Mouse (Mus musculus) lung, embryonic 16.5 days (tissue): ENCODE results near the gene Prnp. TPM values are rescaled to one million over a fixed set of nuclear protein-coding genes. Genes with fewer than 3 reads are reported as not detected.

Experiments used
- ATAC-seq: fragments of 200-750 bp; cut with Nextera tagmentation; 2 replicates; pipeline ENCODE4 v1.8.0; 2017; ENCODE audit warnings: low read depth, mild to moderate bottlenecking, moderate library complexity
- H3K27ac ChIP-seq: fragments of 300-500 bp; sonication (generic); 2 replicates; pipeline ENCODE4 v1.5.1; 2014; ENCODE audit warnings: mild to moderate bottlenecking, control low read depth, low read length
- H3K27me3 ChIP-seq: fragments of 300-500 bp; sonication (generic); 2 replicates; pipeline ENCODE4 v1.6.1; 2014; ENCODE audit warnings: low read depth, low read length, mixed read lengths; ENCODE audit not compliant: control insufficient read depth, insufficient read depth
- H3K36me3 ChIP-seq: fragments of 300-500 bp; sonication (generic); 2 replicates; pipeline ENCODE4 v1.6.1; 2014; ENCODE audit warnings: low read length; ENCODE audit not compliant: control insufficient read depth, insufficient read depth
- H3K4me1 ChIP-seq: fragments of 300-500 bp; sonication (generic); replicated peaks from 2 replicates; pipeline ENCODE4 v1.6.1; 2014; ENCODE audit warnings: low read length, mixed read lengths; ENCODE audit not compliant: control insufficient read depth, insufficient read depth
- H3K4me2 ChIP-seq: fragments of 300-500 bp; sonication (generic); 2 replicates; pipeline ENCODE4 v1.6.1; 2014; ENCODE audit warnings: low read depth, low read length, control low read depth
- H3K4me3 ChIP-seq: fragments of 300-500 bp; sonication (generic); 2 replicates; pipeline ENCODE4 v1.5.1; 2014; ENCODE audit warnings: mild to moderate bottlenecking, low read length, control low read depth
- H3K9ac ChIP-seq: fragments of 300-500 bp; sonication (generic); 2 replicates; pipeline ENCODE4 v1.6.1; 2014; ENCODE audit warnings: low read length, control low read depth
- H3K9me3 ChIP-seq: fragments of 300-500 bp; sonication (generic); 2 replicates; pipeline ENCODE4 v1.6.1; 2016; ENCODE audit warnings: low read length; ENCODE audit not compliant: control insufficient read depth
- WGBS: fragments of 180-500 bp; shearing (Covaris S2); extraction: QIAGEN DNeasy Blood & Tissue Kit; methylation state at CpG from one replicate; pipeline ENCODE4 v1.1.7; 2014; 5-methylcytosine and 5-hydroxymethylcytosine counted together
- polyA plus RNA-seq: library from polyadenylated mRNA; unstranded; fragments of >200 nt; fragmentation: Nextera tagmentation; extraction: Ambion mirVana; gene quantifications from 2 replicates; pipeline ENCODE4 v1.2.1, GENCODE M21; 2015

Prnp gene
- 56.7 and 60.4 TPM in 2 replicates for polyA plus RNA-seq

DNA sequence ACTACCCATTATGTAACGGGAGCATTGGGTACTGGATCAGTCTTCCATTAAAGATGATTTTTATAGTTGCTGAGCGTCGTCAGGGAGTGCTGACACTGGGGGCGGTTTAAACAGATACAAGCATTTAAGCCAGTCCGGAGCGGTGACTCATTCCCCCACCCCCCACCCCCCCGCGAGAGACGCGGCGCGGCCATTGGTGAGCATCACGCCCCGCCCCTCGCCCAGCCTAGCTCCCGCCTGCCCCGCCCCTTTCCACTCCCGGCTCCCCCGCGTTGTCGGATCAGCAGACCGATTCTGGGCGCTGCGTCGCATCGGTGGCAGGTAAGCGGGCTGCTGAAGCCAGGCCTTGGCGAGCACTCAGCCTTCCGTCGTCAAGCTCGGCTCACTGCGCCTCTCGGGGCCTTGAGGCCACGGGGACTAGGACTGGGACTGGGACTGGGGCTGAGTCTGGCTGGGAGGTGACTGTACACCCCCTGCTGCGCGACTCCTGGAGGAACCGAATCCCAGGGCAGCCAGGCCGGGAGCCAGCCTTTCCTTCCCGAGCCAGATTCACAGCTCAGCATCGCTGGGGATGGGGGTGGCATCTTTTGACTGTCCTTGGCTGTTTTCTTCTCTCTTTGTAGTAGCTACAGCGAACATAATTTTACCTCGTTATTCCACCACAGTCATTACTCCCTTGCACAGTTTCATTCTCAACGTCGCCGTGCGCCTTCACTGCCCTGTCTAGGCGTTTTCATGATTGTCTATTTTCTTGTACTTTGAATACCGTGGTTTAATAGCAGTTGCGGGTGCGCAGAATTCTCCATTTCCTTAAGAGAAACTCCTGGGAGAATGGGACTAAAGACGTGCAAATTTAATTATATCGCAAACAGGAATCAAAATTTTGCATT lies at the start of gene Prnp, which contains the start of gene Prn:
Gene Prnp, plus strand, starts transcription at position 246 of the 890 bp plus-strand sequence.
Gene Prn, plus strand, starts transcription at position 275 of the 890 bp plus-strand sequence.
- Histone ChIP-seq H3K4me1 (peaks cover 10% of the 10 kb centered on the region), H3K27ac (peak within 1 kb of the TSS; percentile 83), H3K9me3 (no peaks in the 10 kb centered on the region), H3K4me2 (peak within 1 kb of the TSS; percentile 81), H3K36me3 (no peaks in the 10 kb centered on the region), H3K27me3 (no peaks in the 10 kb centered on the region), H3K9ac (peak within 1 kb of the TSS; percentile 83), H3K4me3 (peak within 1 kb of the TSS; percentile 79)
- WGBS, result 4% methylated on average over 48 of the region's 52 CpGs
- peak; percentile 95 for ATAC-seq

DNA sequence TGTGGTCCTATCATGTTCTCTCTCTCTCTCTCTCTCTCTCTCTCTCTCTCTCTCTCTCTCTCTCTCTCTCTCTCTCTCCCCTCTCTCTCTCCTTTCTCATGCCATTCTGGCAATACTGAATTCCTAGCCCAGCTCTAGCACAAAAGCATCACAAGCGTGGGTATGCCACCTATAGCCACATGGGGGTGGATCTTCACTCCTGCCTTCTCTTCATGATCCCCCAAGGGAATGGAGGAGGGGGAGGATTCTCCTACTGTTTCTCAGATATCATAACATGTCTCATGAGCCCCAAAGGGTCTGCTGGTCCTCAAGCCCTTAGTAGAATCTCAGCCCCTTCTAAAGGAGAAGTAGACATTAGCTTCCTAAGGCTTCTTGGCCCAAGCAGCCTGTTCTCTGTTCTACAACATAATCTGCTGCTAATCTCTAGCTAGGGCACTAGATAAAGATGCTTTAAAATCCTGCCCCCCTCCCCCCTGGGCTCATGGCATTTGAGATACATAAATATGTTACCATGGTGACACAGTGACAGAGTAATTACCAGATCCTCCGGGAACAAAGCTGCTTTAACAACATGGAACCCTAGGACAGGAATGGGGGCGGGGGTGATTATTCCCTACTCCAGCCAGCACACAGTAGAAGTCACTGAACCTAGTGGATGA lies 47.0 kb upstream of the Prnp start:
- Histone ChIP-seq H3K9ac (no peak overlapping the region), H3K27me3 (no peaks in the 10 kb centered on the region), H3K4me3 (no peak overlapping the region), H3K4me1 (no peaks in the 10 kb centered on the region), H3K9me3 (no peaks in the 10 kb centered on the region), H3K4me2 (no peak overlapping the region), H3K36me3 (no peaks in the 10 kb centered on the region), H3K27ac (no peak overlapping the region)
- no peak for ATAC-seq
- 51% methylated on average over 3 of the region's 3 CpGs for WGBS

DNA sequence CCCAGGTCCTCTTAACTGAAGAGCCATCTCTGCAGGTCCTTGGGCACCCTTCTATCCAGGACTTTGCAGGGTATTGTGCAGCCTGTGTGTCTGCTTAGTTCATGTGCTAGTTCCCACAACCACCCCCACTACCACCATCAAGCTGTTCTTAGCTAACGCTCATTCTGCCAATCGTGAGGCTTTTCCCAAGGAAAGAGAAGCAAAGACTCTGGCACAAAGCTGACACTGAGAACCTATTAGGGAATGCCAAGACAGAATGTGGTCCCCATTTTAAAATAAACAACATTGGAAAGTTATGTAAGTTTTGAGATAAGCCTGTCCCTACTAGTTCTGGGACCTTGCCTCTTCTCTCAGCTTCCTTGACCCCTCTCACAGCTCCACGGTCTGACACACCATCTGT lies 46.3 kb upstream of the Prnp start:
- WGBS, result 47% methylated on average over 3 of the region's 3 CpGs
- ATAC-seq, result no peak

DNA sequence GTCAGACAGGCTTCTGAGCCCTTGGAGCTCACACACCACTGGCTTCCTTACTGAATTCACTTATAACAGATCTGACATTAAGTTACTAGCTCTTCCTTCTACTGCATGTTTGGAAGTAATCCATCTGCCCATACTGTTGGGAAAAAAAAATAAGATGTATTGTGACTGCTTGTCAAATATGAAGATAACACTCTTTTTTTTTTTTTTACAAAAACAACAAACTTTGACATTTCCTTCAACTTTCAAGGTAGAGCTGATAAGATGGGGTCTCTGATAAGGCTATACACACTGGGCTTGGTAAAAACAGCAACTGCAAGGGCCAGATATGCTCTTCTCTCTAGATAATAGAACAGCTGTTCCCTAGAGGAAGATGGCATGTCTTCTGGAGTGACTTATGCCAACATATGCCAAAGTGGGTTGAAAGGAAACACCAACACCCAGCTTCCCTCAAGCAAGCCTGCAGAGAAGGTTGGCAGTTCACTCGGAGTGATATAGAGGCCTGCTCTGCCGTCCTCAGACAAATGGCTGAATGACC lies 45.4 kb upstream of the Prnp start:
- H3K9me3 ChIP-seq, result no peaks in the 10 kb centered on the region
- H3K27ac ChIP-seq, result no peak overlapping the region
- no peak overlapping the region for H3K4me2 ChIP-seq
- no peak overlapping the region for H3K9ac ChIP-seq
- no peaks in the 10 kb centered on the region for H3K4me1 ChIP-seq
- no peaks in the 10 kb centered on the region for H3K27me3 ChIP-seq
- H3K4me3 ChIP-seq, result no peak overlapping the region
- WGBS, result 62% methylated on average over 2 of the region's 2 CpGs
- ATAC-seq, result no peak
- H3K36me3 ChIP-seq, result no peaks in the 10 kb centered on the region

More for the DNA sequence above, 46.3 kb upstream of the Prnp start:
- H3K27me3 ChIP-seq, result no peaks in the 10 kb centered on the region
- no peaks in the 10 kb centered on the region for H3K36me3 ChIP-seq
- H3K4me1 ChIP-seq, result no peaks in the 10 kb centered on the region
- no peak overlapping the region for H3K27ac ChIP-seq
- H3K9me3 ChIP-seq, result no peaks in the 10 kb centered on the region
- H3K4me3 ChIP-seq, result no peak overlapping the region
- no peak overlapping the region for H3K4me2 ChIP-seq
- H3K9ac ChIP-seq, result no peak overlapping the region

DNA sequence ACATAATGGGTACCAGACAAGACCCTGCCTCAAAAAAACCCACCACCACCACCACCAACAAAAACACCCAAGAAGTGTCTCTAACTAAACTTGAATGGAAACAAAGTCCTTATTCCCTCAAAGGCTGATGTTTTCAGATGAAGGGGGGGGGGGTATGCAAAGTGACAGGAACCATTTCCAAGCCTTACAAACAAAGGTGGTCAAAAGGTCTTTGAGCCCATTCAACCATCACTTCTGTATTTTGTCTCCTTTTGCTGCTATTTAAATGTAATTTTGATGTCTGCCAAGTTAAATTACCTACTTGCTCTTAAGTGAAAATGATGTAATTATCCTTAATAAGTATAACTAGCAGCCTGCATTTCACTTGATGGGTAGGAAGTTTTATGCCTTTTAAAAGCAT lies 43.1 kb upstream of the Prnp start:
- H3K27me3 ChIP-seq, result no peaks in the 10 kb centered on the region
- no peak overlapping the region for H3K4me3 ChIP-seq
- H3K4me2 ChIP-seq, result no peak overlapping the region
- H3K27ac ChIP-seq, result no peak overlapping the region
- no peaks in the 10 kb centered on the region for H3K4me1 ChIP-seq
- H3K9ac ChIP-seq, result no peak overlapping the region
- no peak for ATAC-seq
- H3K9me3 ChIP-seq, result no peaks in the 10 kb centered on the region
- no peaks in the 10 kb centered on the region for H3K36me3 ChIP-seq

GRCm38 (mm10) chr2:131868983-131869382 lies 40.7 kb upstream of the Prnp start:
- WGBS, result 71% methylated on average over 5 of the region's 5 CpGs
- Histone ChIP-seq H3K27me3 (no peaks in the 10 kb centered on the region), H3K9ac (no peak overlapping the region), H3K27ac (no peak overlapping the region), H3K4me1 (no peaks in the 10 kb centered on the region), H3K36me3 (no peaks in the 10 kb centered on the region), H3K4me3 (no peak overlapping the region), H3K4me2 (no peak overlapping the region), H3K9me3 (no peaks in the 10 kb centered on the region)
- ATAC-seq, result no peak

DNA sequence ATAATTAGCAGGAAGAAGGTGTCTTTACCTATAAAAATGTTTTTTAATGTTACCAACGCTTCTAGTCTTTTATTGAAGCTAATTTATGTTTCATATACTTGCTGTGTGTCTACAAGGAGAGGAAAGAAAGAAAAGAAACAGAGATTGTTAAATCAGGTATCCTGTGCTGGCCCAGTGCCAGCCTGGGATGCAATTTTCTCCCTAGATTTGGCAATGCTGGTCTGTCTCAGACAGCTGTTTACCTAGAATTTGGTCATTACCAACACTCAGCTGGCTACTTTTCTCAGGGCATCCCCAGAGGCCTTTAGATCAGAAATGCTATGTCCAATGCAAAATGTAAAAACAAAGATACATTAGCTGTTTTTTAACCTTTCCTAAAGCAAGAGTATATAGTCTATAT lies 36.4 kb upstream of the Prnp start:
- Histone ChIP-seq H3K36me3 (no peaks in the 10 kb centered on the region), H3K9ac (no peak overlapping the region), H3K27me3 (no peaks in the 10 kb centered on the region), H3K4me1 (no peaks in the 10 kb centered on the region), H3K9me3 (no peaks in the 10 kb centered on the region), H3K4me2 (no peak overlapping the region), H3K27ac (no peak overlapping the region), H3K4me3 (no peak overlapping the region)
- ATAC-seq, result no peak
- WGBS, result 64% methylated on average over 1 of the region's 1 CpGs

GRCm38 (mm10) chr2:131876551-131877265 lies 33.0 kb upstream of the Prnp start:
- H3K4me3 ChIP-seq, result no peak overlapping the region
- no peak overlapping the region for H3K4me2 ChIP-seq
- 84% methylated on average over 7 of the region's 7 CpGs for WGBS
- H3K36me3 ChIP-seq, result no peaks in the 10 kb centered on the region
- H3K4me1 ChIP-seq, result no peaks in the 10 kb centered on the region
- no peaks in the 10 kb centered on the region for H3K9me3 ChIP-seq
- H3K9ac ChIP-seq, result no peak overlapping the region
- H3K27ac ChIP-seq, result no peak overlapping the region
- no peak for ATAC-seq
- no peaks in the 10 kb centered on the region for H3K27me3 ChIP-seq

DNA sequence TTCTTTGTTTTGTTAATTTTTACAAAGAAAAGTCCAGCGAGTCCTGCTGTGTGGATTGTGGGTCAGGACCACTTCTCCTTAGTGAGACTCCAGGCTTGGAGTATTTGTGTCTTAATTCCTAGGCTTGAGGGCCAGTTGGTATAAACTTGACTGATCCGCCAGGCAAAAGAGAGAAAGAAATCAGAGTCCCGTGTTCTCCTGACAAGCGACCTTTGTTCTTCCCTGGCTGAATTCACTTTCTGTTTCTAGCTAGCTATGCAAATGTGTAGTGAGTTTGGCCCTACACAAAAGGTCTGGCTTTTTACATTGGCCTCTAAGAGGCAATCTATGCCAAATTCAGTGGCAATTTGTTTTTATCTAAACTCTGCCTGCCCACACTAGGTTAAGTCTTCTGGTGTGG lies 28.0 kb upstream of the Prnp start:
- Histone ChIP-seq H3K4me3 (no peak overlapping the region), H3K4me2 (no peak overlapping the region), H3K9ac (no peak overlapping the region), H3K27me3 (no peaks in the 10 kb centered on the region), H3K9me3 (no peaks in the 10 kb centered on the region), H3K27ac (no peak overlapping the region), H3K4me1 (no peaks in the 10 kb centered on the region), H3K36me3 (no peaks in the 10 kb centered on the region)
- 65% methylated on average over 4 of the region's 4 CpGs for WGBS
- no peak for ATAC-seq
